Mouse (Mus musculus) intestine, postnatal 0 days (tissue): ENCODE data around the gene Pbld1. TPM values are rescaled to one million over a fixed set of nuclear protein-coding genes. Genes with fewer than 3 reads are reported as not detected.
A peak's percentile ranks its signal among the peaks of the same experiment; 100 is the strongest.
"Not testable (repeated sequence)": the region's sequence is repeated elsewhere in the genome, so short reads cannot be mapped to it uniquely, and the experiment has no call there.

ENCODE experiments used
- ATAC-seq: fragments of 200-750 bp; cut with Nextera tagmentation; 2 replicates; pipeline ENCODE4 v1.8.0; 2017; ENCODE audit warnings: mild to moderate bottlenecking, moderate TSS enrichment, moderate library complexity
- H3K27ac ChIP-seq: fragments of 300-500 bp; sonication (generic); 2 replicates; pipeline ENCODE4 v1.5.1; 2014; ENCODE audit warnings: mild to moderate bottlenecking, low read depth, low read length, moderate library complexity
- H3K27me3 ChIP-seq: fragments of 300-500 bp; sonication (generic); replicated peaks from 2 replicates; pipeline ENCODE4 v1.6.1; 2014; ENCODE audit warnings: low read length, mixed read lengths; ENCODE audit not compliant: control insufficient read depth, insufficient read depth
- H3K36me3 ChIP-seq: fragments of 300-500 bp; sonication (generic); 2 replicates; pipeline ENCODE4 v1.6.1; 2014; ENCODE audit warnings: mild to moderate bottlenecking, moderate library complexity; ENCODE audit not compliant: control insufficient read depth, insufficient read depth
- H3K4me1 ChIP-seq: fragments of 300-500 bp; sonication (generic); replicated peaks from 2 replicates; pipeline ENCODE4 v1.6.1; 2014; ENCODE audit warnings: antibody characterized with exemption, low read length, mixed read lengths; ENCODE audit not compliant: control insufficient read depth, insufficient read depth
- H3K4me2 ChIP-seq: fragments of 300-500 bp; sonication (generic); replicated peaks from 2 replicates; pipeline ENCODE4 v1.6.1; 2014; ENCODE audit warnings: low read depth, mild to moderate bottlenecking, moderate library complexity
- H3K4me3 ChIP-seq: fragments of 300-500 bp; sonication (generic); 2 replicates; pipeline ENCODE4 v1.5.1; 2014; ENCODE audit warnings: low read depth, low read length
- H3K9ac ChIP-seq: fragments of 300-500 bp; sonication (generic); 2 replicates; pipeline ENCODE4 v1.6.1; 2014; ENCODE audit warnings: mild to moderate bottlenecking, low read depth, low read length
- H3K9me3 ChIP-seq: fragments of 300-500 bp; sonication (generic); 2 replicates; pipeline ENCODE4 v1.6.1; 2016; ENCODE audit warnings: mixed run types; ENCODE audit not compliant: control insufficient read depth
- CTCF ChIP-seq: sonication (generic); IDR thresholded peaks from 2 replicates; pipeline ENCODE4 v1.5.1; 2016; ENCODE audit warnings: low read depth, mild to moderate bottlenecking, control low read depth, antibody characterized with exemption, moderate library complexity
- WGBS: fragments of 180-500 bp; shearing (Covaris S2); extraction: QIAGEN DNeasy Blood & Tissue Kit; methylation state at CpG from one replicate; pipeline ENCODE4 v1.1.7; 2014; 5-methylcytosine and 5-hydroxymethylcytosine counted together
- polyA plus RNA-seq: library from polyadenylated mRNA; unstranded; fragments of >200 nt; fragmentation: Nextera tagmentation; extraction: Ambion mirVana; gene quantifications from 2 replicates; pipeline ENCODE4 v1.2.1, GENCODE M21; 2015

Pbld1 gene
- polyA plus RNA-seq, 1 experiment from 2014 or later, result 2.1 TPM

- no peak overlapping the region for H3K4me2 ChIP-seq
- no peak overlapping the region for H3K9ac ChIP-seq
- no peak overlapping the region for H3K4me3 ChIP-seq
- no peak overlapping the region for H3K27ac ChIP-seq
- no peak for TF ChIP-seq CTCF
- 75% methylated on average over 6 of the region's 6 CpGs for WGBS
- H3K36me3 ChIP-seq, result no peaks in the 10 kb centered on the region
- no peak for ATAC-seq
- no peaks in the 10 kb centered on the region for H3K9me3 ChIP-seq
- 0 out of 2 replicates have a peak, but pooled peaks cover 2% of the 10 kb centered on the region for H3K4me1 ChIP-seq
- H3K27me3 ChIP-seq, result no peaks in the 10 kb centered on the region
These were observed 8.0 kb upstream of the Pbld1 start for GRCm38 (mm10) chr10:63052011-63052410.

DNA sequence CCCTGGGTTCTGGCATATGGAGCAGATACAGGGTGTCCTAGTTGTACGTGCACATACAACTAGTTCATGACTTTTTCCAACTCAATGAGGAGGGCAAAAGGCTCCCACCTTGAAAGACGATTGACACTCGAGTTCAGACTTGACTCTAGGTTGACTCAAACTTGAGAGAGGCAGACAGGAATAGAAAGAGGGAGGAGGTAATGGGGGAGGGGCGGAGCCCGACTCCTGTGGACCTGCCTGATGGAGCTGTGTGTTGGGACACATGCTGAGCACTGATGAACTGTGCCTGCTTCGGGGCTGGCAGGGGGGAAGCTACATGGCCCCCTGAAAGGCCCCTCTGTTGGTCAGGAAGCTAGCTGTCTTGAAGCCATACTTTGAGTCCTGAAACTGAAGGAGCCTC, 7.0 kb upstream of the Pbld1 start:
- no peaks in the 10 kb centered on the region for H3K27me3 ChIP-seq
- no peaks in the 10 kb centered on the region for H3K36me3 ChIP-seq
- ATAC-seq, result no peak
- H3K9me3 ChIP-seq, result no peaks in the 10 kb centered on the region
- H3K27ac ChIP-seq, result no peak overlapping the region
- H3K4me1 ChIP-seq, result 0 out of 2 replicates have a peak, but pooled peaks cover 2% of the 10 kb centered on the region
- H3K4me2 ChIP-seq, result no peak overlapping the region
- H3K9ac ChIP-seq, result no peak overlapping the region
- WGBS, result 68% methylated on average over 6 of the region's 6 CpGs
- no peak for TF ChIP-seq CTCF
- H3K4me3 ChIP-seq, result no peak overlapping the region

- H3K9me3 ChIP-seq, ATAC-seq, H3K4me2 ChIP-seq, H3K9ac ChIP-seq, H3K36me3 ChIP-seq, H3K27ac ChIP-seq, H3K4me1 ChIP-seq, H3K4me3 ChIP-seq, H3K27me3 ChIP-seq: not testable (repeated sequence)
- 79% methylated on average over 6 of the region's 6 CpGs for WGBS
These were observed 5.9 kb upstream of the Pbld1 start for GRCm38 (mm10) chr10:63054071-63054470.

- 76% methylated on average over 2 of the region's 2 CpGs for WGBS
- Histone ChIP-seq H3K9ac (no peak overlapping the region), H3K36me3 (no peaks in the 10 kb centered on the region), H3K4me3 (no peak overlapping the region), H3K27me3 (no peaks in the 10 kb centered on the region), H3K4me2 (no peak overlapping the region), H3K4me1 (no peaks in the 10 kb centered on the region), H3K9me3 (no peaks in the 10 kb centered on the region), H3K27ac (no peak overlapping the region)
- ATAC-seq, result no peak
- peak; percentile 36 for TF ChIP-seq CTCF
These were observed 5.4 kb upstream of the Pbld1 start for GRCm38 (mm10) chr10:63054586-63054985.

- no peaks in the 10 kb centered on the region for H3K27me3 ChIP-seq
- no peak overlapping the region for H3K9ac ChIP-seq
- ATAC-seq, result peak; percentile 75
- TF ChIP-seq CTCF, result no peak
- H3K36me3 ChIP-seq, result no peaks in the 10 kb centered on the region
- peak overlapping the region; percentile 25 for H3K4me2 ChIP-seq
- H3K4me3 ChIP-seq, result no peak overlapping the region
- H3K4me1 ChIP-seq, result no peaks in the 10 kb centered on the region
- H3K27ac ChIP-seq, result no peak overlapping the region
- no peaks in the 10 kb centered on the region for H3K9me3 ChIP-seq
- WGBS, result 30% methylated on average over 24 of the region's 24 CpGs
These were observed 2.8 kb upstream of the Pbld1 start for GRCm38 (mm10) chr10:63056966-63057750.

DNA sequence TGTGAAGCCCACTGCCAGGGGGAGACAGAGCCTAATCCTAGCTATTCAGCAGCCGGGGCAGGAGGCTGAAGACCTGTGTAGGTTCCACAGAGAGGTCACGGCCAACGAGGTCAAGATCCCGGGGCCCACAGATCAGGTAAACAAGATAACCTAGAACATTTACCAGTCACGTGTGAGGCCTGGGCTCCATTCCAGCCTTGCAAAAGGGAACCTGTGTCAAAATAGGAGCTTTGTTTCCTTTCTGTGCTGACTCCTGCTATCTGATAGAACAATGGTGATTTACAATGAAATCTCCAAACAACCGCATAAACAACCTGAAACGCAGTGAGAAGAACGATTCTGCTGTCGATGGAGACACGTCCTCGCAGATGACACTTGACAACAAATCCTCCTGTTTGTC, 444 bp downstream of the Pbld1 start:
- WGBS, result 32% methylated on average over 11 of the region's 11 CpGs

More for the DNA sequence above, 444 bp downstream of the Pbld1 start:
- TF ChIP-seq CTCF, result no peak
- Histone ChIP-seq H3K9me3 (no peaks in the 10 kb centered on the region), H3K36me3 (no peaks in the 10 kb centered on the region), H3K27me3 (no peaks in the 10 kb centered on the region), H3K4me2 (no peak overlapping the region), H3K4me3 (no peak overlapping the region), H3K9ac (no peak overlapping the region), H3K27ac (peak overlapping the region; percentile 42; the same call in 1 of the 2 replicates), H3K4me1 (no peaks in the 10 kb centered on the region)
- no peak; the same call in 1 of the 2 replicates for ATAC-seq
